Mouse (Mus musculus) midbrain, embryonic 11.5 days (tissue): ENCODE measurements around the gene S100z. TPM values are rescaled to one million over a fixed set of nuclear protein-coding genes. Genes with fewer than 3 reads are reported as not detected.

ENCODE experiments used
- ATAC-seq: fragments of 200-750 bp; cut with Nextera tagmentation; 2 replicates; pipeline ENCODE4 v1.8.0; 2017; ENCODE audit warnings: moderate TSS enrichment, moderate library complexity; ENCODE audit not compliant: low FRiP score
- DNase-seq: peaks from one replicate; pipeline ENCODE4 v3.0.0; 2015; ENCODE audit warnings: low spot score; ENCODE audit errors: missing footprints
- H3K27ac ChIP-seq: fragments of 300-500 bp; sonication (generic); 2 replicates; pipeline ENCODE4 v1.5.1; 2014; ENCODE audit warnings: low read depth, low read length
- H3K27me3 ChIP-seq: fragments of 300-500 bp; sonication (generic); 2 replicates; pipeline ENCODE4 v1.6.1; 2014; ENCODE audit warnings: mild to moderate bottlenecking, low read length, moderate library complexity, mixed read lengths; ENCODE audit not compliant: control insufficient read depth, insufficient read depth
- H3K36me3 ChIP-seq: fragments of 300-500 bp; sonication (generic); 2 replicates; pipeline ENCODE4 v1.6.1; 2014; ENCODE audit warnings: mild to moderate bottlenecking, low read length, moderate library complexity, mixed read lengths; ENCODE audit not compliant: control insufficient read depth, insufficient read depth
- H3K4me1 ChIP-seq: fragments of 300-500 bp; sonication (generic); 2 replicates; pipeline ENCODE4 v1.6.1; 2014; ENCODE audit warnings: low read length; ENCODE audit not compliant: control insufficient read depth, insufficient read depth
- H3K4me2 ChIP-seq: fragments of 300-500 bp; sonication (generic); 2 replicates; pipeline ENCODE4 v1.6.1; 2014; ENCODE audit warnings: mild to moderate bottlenecking, moderate library complexity
- H3K4me3 ChIP-seq: fragments of 300-500 bp; sonication (generic); 2 replicates; pipeline ENCODE4 v1.5.1; 2014; ENCODE audit warnings: low read depth, low read length
- H3K9ac ChIP-seq: fragments of 300-500 bp; sonication (generic); 2 replicates; pipeline ENCODE4 v1.6.1; 2014; ENCODE audit warnings: low read length
- H3K9me3 ChIP-seq: fragments of 300-500 bp; sonication (generic); 2 replicates; pipeline ENCODE4 v1.6.1; 2016; ENCODE audit warnings: low read length; ENCODE audit not compliant: control insufficient read depth
- WGBS: fragments of 180-500 bp; shearing (Covaris S2); extraction: QIAGEN DNeasy Blood & Tissue Kit; methylation state at CpG from one replicate; pipeline ENCODE4 v1.1.7; 2014; 5-methylcytosine and 5-hydroxymethylcytosine counted together
- polyA plus RNA-seq: library from polyadenylated mRNA; unstranded; fragments of >200 nt; fragmentation: Nextera tagmentation; extraction: Ambion mirVana; gene quantifications from 2 replicates; pipeline ENCODE4 v1.2.1, GENCODE M21; 2014

Gene S100z
- polyA plus RNA-seq, 1 experiment from 2014 or later = not detected

DNA sequence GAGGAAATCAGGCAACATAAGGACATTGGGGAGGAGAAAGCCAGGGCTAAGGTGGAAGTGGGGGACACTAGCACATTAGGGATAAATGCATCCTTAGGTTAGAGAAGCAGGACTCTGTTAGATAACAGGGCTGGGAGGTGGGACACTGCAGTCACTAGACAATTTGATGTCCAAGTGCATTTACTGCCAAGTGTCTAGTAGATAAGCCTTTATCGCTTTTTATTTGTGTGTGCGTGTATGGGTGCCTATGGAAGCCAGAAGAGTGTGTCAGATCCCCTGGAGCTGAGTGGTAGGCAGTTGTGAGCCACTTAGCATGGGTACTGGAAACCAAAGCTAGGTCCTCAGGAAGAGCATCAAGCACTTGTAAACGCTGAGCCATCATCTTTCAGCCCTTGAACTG lies 4.2 kb downstream of the S100z start:
- no peaks in the 10 kb centered on the region for H3K36me3 ChIP-seq
- no peaks in the 10 kb centered on the region for H3K4me1 ChIP-seq
- no peak overlapping the region for H3K4me3 ChIP-seq
- H3K9me3 ChIP-seq = no peaks in the 10 kb centered on the region
- WGBS = 80% methylated on average over 3 of the region's 3 CpGs
- H3K27me3 ChIP-seq = no peaks in the 10 kb centered on the region
- no peak for ATAC-seq
- no peak overlapping the region for H3K27ac ChIP-seq
- no peak overlapping the region for H3K9ac ChIP-seq
- no peak overlapping the region for H3K4me2 ChIP-seq
- no peak for DNase-seq

DNA sequence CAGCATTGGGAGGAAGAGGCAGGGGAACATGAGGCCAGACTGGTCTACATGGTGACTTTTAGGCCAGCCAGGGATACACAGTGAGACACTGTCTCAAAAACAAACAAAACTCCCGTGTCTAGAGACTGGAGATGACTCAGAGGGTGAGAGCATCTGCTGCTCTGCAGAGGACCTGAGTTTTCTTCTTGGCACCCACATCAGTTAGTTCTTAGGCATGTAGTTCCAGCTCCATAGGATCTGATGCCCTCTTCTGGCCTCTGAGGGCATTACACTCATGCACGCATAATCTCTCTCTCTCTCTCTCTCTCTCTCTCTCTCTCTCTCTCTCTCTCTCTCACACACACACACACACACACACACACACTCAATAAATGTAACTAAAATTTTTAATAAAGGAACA lies 7.6 kb downstream of the S100z start:
- 56% methylated on average over 2 of the region's 2 CpGs for WGBS
- Histone ChIP-seq H3K27me3 (no peaks in the 10 kb centered on the region), H3K4me3 (no peak overlapping the region), H3K4me2 (no peak overlapping the region), H3K4me1 (no peaks in the 10 kb centered on the region), H3K9ac (no peak overlapping the region), H3K36me3 (no peaks in the 10 kb centered on the region), H3K9me3 (no peaks in the 10 kb centered on the region), H3K27ac (no peak overlapping the region)
- no peak for ATAC-seq
- DNase-seq = peak; percentile 84

GRCm38 (mm10) chr13:95451529-95451928 lies 27.0 kb downstream of the S100z start:
- Histone ChIP-seq H3K36me3 (no peaks in the 10 kb centered on the region), H3K9ac (no peak overlapping the region), H3K27me3 (no peaks in the 10 kb centered on the region), H3K4me3 (no peak overlapping the region), H3K4me2 (no peak overlapping the region), H3K4me1 (no peaks in the 10 kb centered on the region), H3K27ac (no peak overlapping the region), H3K9me3 (no peaks in the 10 kb centered on the region)
- no peak for DNase-seq
- 80% methylated on average over 2 of the region's 2 CpGs for WGBS
- ATAC-seq = no peak

- Histone ChIP-seq H3K27ac (no peak overlapping the region), H3K9me3 (no peaks in the 10 kb centered on the region), H3K27me3 (no peaks in the 10 kb centered on the region), H3K4me1 (no peaks in the 10 kb centered on the region), H3K4me3 (no peak overlapping the region), H3K4me2 (no peak overlapping the region), H3K9ac (no peak overlapping the region), H3K36me3 (no peaks in the 10 kb centered on the region)
- no peak for DNase-seq
- ATAC-seq = no peak
- 90% methylated on average over 9 of the region's 9 CpGs for WGBS
Measured at GRCm38 (mm10) chr13:95450636-95451210, 27.8 kb downstream of the S100z start.

GRCm38 (mm10) chr13:95449730-95450129 lies 28.8 kb downstream of the S100z start:
- no peak overlapping the region for H3K27ac ChIP-seq
- DNase-seq (no peak), ATAC-seq (no peak)
- peaks cover 2% of the 10 kb centered on the region; the same call in 1 of the 2 replicates for H3K27me3 ChIP-seq
- no peaks in the 10 kb centered on the region for H3K36me3 ChIP-seq
- WGBS = 89% methylated on average over 3 of the region's 3 CpGs
- H3K4me1 ChIP-seq = no peaks in the 10 kb centered on the region
- H3K4me2 ChIP-seq = no peak overlapping the region
- H3K9me3 ChIP-seq = no peaks in the 10 kb centered on the region
- no peak overlapping the region for H3K4me3 ChIP-seq
- no peak overlapping the region for H3K9ac ChIP-seq

DNA sequence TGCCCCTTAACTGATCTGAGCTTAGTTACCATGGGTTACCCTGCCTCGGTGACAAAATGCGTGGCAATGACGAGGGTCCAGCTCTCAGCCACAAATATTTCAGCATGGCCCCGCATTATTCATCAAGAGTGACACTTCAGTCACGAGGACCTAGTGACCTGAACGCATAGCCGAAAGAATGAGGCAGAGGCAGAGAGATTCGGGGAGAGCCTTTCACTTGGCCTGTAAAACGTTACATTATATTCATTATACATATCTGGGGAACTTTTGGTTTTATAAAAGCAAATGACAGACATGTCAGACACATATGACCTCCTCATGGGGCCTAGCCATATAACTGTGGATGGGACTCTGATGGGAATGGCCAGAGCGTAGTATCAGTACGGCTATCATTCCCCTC lies 33.7 kb downstream of the S100z start, which contains the start of gene Crhbp:
Gene Crhbp (minus strand): TSS at position 101 of the 400 bp plus-strand sequence.
- Histone ChIP-seq H3K27me3 (peaks cover 15% of the 10 kb centered on the region), H3K4me1 (peaks cover 9% of the 10 kb centered on the region; the same call in 1 of the 2 replicates), H3K4me3 (peak within 1 kb of the TSS; percentile 34), H3K9ac (peak within 1 kb of the TSS; percentile 40; the same call in 1 of the 2 replicates), H3K9me3 (no peaks in the 10 kb centered on the region), H3K4me2 (peak within 1 kb of the TSS; percentile 70), H3K36me3 (no peaks in the 10 kb centered on the region), H3K27ac (no peak within 1 kb of the TSS)
- WGBS = 47% methylated on average over 11 of the region's 11 CpGs
- ATAC-seq (no peak), DNase-seq (no peak)

- H3K27ac ChIP-seq = no peak overlapping the region
- H3K36me3 ChIP-seq = no peaks in the 10 kb centered on the region
- peak overlapping the region; percentile 34 for H3K4me3 ChIP-seq
- WGBS = 12% methylated on average over 7 of the region's 7 CpGs
- H3K4me2 ChIP-seq = peak overlapping the region; percentile 70
- no peak for ATAC-seq
- H3K9me3 ChIP-seq = no peaks in the 10 kb centered on the region
- peak; percentile 92 for DNase-seq
- peaks cover 15% of the 10 kb centered on the region for H3K27me3 ChIP-seq
- H3K4me1 ChIP-seq = peaks cover 9% of the 10 kb centered on the region; the same call in 1 of the 2 replicates
- H3K9ac ChIP-seq = peak overlapping the region; percentile 40; the same call in 1 of the 2 replicates
Measured at GRCm38 (mm10) chr13:95444291-95444690, 34.2 kb downstream of the S100z start.

GRCm38 (mm10) chr13:95443376-95444233 lies 34.9 kb downstream of the S100z start:
- Histone ChIP-seq H3K4me1 (peaks cover 9% of the 10 kb centered on the region; the same call in 1 of the 2 replicates), H3K36me3 (no peaks in the 10 kb centered on the region), H3K4me2 (peak overlapping the region; percentile 70), H3K4me3 (peak overlapping the region; percentile 34), H3K27ac (no peak overlapping the region), H3K9ac (peak overlapping the region; percentile 40; the same call in 1 of the 2 replicates), H3K9me3 (no peaks in the 10 kb centered on the region), H3K27me3 (peaks cover 15% of the 10 kb centered on the region)
- ATAC-seq = peak; percentile 65
- WGBS = 1% methylated on average over 44 of the region's 46 CpGs
- peak; percentile 95 for DNase-seq

DNA sequence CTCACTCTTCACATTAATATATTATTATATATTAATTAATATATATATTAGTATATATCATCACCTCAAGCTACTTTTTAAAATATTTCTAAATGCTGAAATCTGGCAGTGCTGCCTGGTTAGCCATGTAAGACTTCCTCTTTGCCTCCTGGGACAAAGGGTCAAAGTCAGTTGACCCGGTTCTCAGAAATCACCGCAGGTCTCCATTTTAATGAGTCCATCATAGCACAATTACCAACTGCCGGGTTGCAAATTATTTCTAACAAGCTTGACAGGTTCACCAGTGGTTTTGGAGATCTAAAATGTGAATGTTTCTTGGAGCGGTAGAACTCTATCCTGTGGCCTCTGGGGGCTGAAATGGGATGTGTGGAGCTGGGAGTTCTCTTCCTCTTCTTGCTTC lies 35.6 kb downstream of the S100z start:
- Histone ChIP-seq H3K9me3 (no peaks in the 10 kb centered on the region), H3K4me3 (no peak overlapping the region), H3K36me3 (no peaks in the 10 kb centered on the region), H3K27ac (no peak overlapping the region), H3K27me3 (peaks cover 15% of the 10 kb centered on the region), H3K9ac (no peak overlapping the region), H3K4me1 (peaks cover 9% of the 10 kb centered on the region; the same call in 1 of the 2 replicates), H3K4me2 (no peak overlapping the region)
- 21% methylated on average over 4 of the region's 4 CpGs for WGBS
- DNase-seq (no peak), ATAC-seq (no peak)
